Mouse (Mus musculus) midbrain, embryonic 14.5 days (tissue): ENCODE measurements around the gene Gm6176. TPM values are rescaled to one million over a fixed set of nuclear protein-coding genes. Genes with fewer than 3 reads are reported as not detected.
"Not testable (repeated sequence)": the region's sequence is repeated elsewhere in the genome, so short reads cannot be mapped to it uniquely, and the experiment has no call there.

ENCODE experiments used
- ATAC-seq: fragments of 200-750 bp; cut with Nextera tagmentation; 2 replicates; pipeline ENCODE4 v1.8.0; 2017; ENCODE audit warnings: moderate number of reproducible peaks, moderate library complexity; ENCODE audit not compliant: low FRiP score, low TSS enrichment
- DNase-seq: peaks from one replicate; pipeline ENCODE4 v3.0.0-alpha.2; 2015
- H3K27ac ChIP-seq: fragments of 300-500 bp; sonication (generic); replicated peaks from 2 replicates; pipeline ENCODE4 v1.5.1; 2014; ENCODE audit warnings: mild to moderate bottlenecking, low read depth, low read length, moderate library complexity
- H3K27me3 ChIP-seq: fragments of 300-500 bp; sonication (generic); 2 replicates; pipeline ENCODE4 v1.6.1; 2014; ENCODE audit warnings: low read length, control low read depth, mixed read lengths; ENCODE audit not compliant: control insufficient read depth, insufficient read depth
- H3K36me3 ChIP-seq: fragments of 300-500 bp; sonication (generic); 2 replicates; pipeline ENCODE4 v1.6.1; 2014; ENCODE audit warnings: low read length, control low read depth; ENCODE audit not compliant: control insufficient read depth, insufficient read depth
- H3K4me1 ChIP-seq: fragments of 300-500 bp; sonication (generic); 2 replicates; pipeline ENCODE4 v1.6.1; 2014; ENCODE audit warnings: mild to moderate bottlenecking, antibody characterized with exemption, low read length, control low read depth; ENCODE audit not compliant: control insufficient read depth, insufficient read depth
- H3K4me2 ChIP-seq: fragments of 300-500 bp; sonication (generic); 2 replicates; pipeline ENCODE4 v1.6.1; 2014; ENCODE audit warnings: mild to moderate bottlenecking, low read length, moderate library complexity
- H3K4me3 ChIP-seq: fragments of 300-500 bp; sonication (generic); replicated peaks from 2 replicates; pipeline ENCODE4 v1.5.1; 2014; ENCODE audit warnings: low read depth, low read length
- H3K9ac ChIP-seq: fragments of 300-500 bp; sonication (generic); replicated peaks from 2 replicates; pipeline ENCODE4 v1.6.1; 2014; ENCODE audit warnings: mild to moderate bottlenecking, low read length, moderate library complexity
- H3K9me3 ChIP-seq: fragments of 300-500 bp; sonication (generic); 2 replicates; pipeline ENCODE4 v1.6.1; 2016; ENCODE audit warnings: low read length, control low read depth, mixed read lengths; ENCODE audit not compliant: control insufficient read depth
- WGBS: fragments of 180-500 bp; shearing (Covaris S2); extraction: QIAGEN DNeasy Blood & Tissue Kit; methylation state at CpG from one replicate; pipeline ENCODE4 v1.1.7; 2014; 5-methylcytosine and 5-hydroxymethylcytosine counted together
- polyA plus RNA-seq: library from polyadenylated mRNA; unstranded; fragments of >200 nt; fragmentation: Nextera tagmentation; extraction: Ambion mirVana; gene quantifications from 2 replicates; pipeline ENCODE4 v1.2.1, GENCODE M21; 2014

Gm6176 gene
- not detected in 2 replicates for polyA plus RNA-seq

- WGBS = no CpG with 5 or more reads among the region's 1 CpGs
These were observed at the start of gene Gm6176 for GRCm38 (mm10) chr7:22056205-22056604. Gm6176 (minus strand) TSS chr7:22056305.

GRCm38 (mm10) chr7:22068757-22069156, 12.7 kb upstream of the Gm6176 start, which contains the start of gene Vmn1r139:
Vmn1r139 (plus strand) TSS chr7:22069057.
- H3K27me3 ChIP-seq, H3K27ac ChIP-seq, H3K4me1 ChIP-seq, ATAC-seq, H3K4me2 ChIP-seq, H3K4me3 ChIP-seq, H3K36me3 ChIP-seq, H3K9ac ChIP-seq, DNase-seq, H3K9me3 ChIP-seq: not testable (repeated sequence)
- WGBS = no CpG with 5 or more reads among the region's 7 CpGs

More at GRCm38 (mm10) chr7:22056205-22056604, at the start of gene Gm6176:
- H3K9me3 ChIP-seq, H3K27ac ChIP-seq, ATAC-seq, DNase-seq, H3K4me3 ChIP-seq, H3K36me3 ChIP-seq, H3K4me2 ChIP-seq, H3K4me1 ChIP-seq, H3K9ac ChIP-seq, H3K27me3 ChIP-seq: not testable (repeated sequence)

- not testable (repeated sequence) for H3K4me3 ChIP-seq, H3K9me3 ChIP-seq, H3K9ac ChIP-seq, H3K27me3 ChIP-seq, H3K4me1 ChIP-seq, DNase-seq, ATAC-seq, H3K4me2 ChIP-seq, H3K36me3 ChIP-seq, H3K27ac ChIP-seq
- WGBS = no CpG with 5 or more reads among the region's 2 CpGs
These were observed 27.3 kb downstream of the Gm6176 start, which contains the start of gene Vmn1r138 for GRCm38 (mm10) chr7:22028797-22029196. Vmn1r138 (minus strand) TSS chr7:22028897.

Other genes with a start within 250 kb of the Gm6176 start
- gene Vmn1r135, start 224.0 kb downstream of the Gm6176 start, polyA plus RNA-seq = not detected in 2 replicates
- not detected in 2 replicates for gene Gm5725, start 212.0 kb downstream of the Gm6176 start, polyA plus RNA-seq
- gene Gm5891, start 135.0 kb downstream of the Gm6176 start, polyA plus RNA-seq = not detected in 2 replicates
- gene Vmn1r137, start 61.7 kb downstream of the Gm6176 start, polyA plus RNA-seq = not detected in 2 replicates
- gene Vmn1r138, start 27.4 kb downstream of the Gm6176 start, polyA plus RNA-seq = not detected in 2 replicates
- not detected in 2 replicates for gene Vmn1r139, start 12.8 kb upstream of the Gm6176 start, polyA plus RNA-seq
- not detected in 2 replicates for gene Gm16451, start 61.9 kb upstream of the Gm6176 start, polyA plus RNA-seq
- gene Gm10666, start 78.4 kb upstream of the Gm6176 start, polyA plus RNA-seq = not detected in 2 replicates
- gene Vmn1r142, start 107.7 kb upstream of the Gm6176 start, polyA plus RNA-seq = not detected in 2 replicates
- gene Vmn1r143, start 133.1 kb upstream of the Gm6176 start, polyA plus RNA-seq = not detected in 2 replicates
- gene Gm8653, start 145.0 kb upstream of the Gm6176 start, polyA plus RNA-seq = not detected in 2 replicates
- gene Gm8453, start 173.2 kb upstream of the Gm6176 start, polyA plus RNA-seq = not detected in 2 replicates